Mouse (Mus musculus): ENCODE results near the gene Klf5. TPM values are rescaled to one million over a fixed set of nuclear protein-coding genes. Genes with fewer than 3 reads are reported as not detected.

Gene Klf5
- polyA plus RNA-seq, 1 experiment from 2014 or later: 1.8 TPM

DNA sequence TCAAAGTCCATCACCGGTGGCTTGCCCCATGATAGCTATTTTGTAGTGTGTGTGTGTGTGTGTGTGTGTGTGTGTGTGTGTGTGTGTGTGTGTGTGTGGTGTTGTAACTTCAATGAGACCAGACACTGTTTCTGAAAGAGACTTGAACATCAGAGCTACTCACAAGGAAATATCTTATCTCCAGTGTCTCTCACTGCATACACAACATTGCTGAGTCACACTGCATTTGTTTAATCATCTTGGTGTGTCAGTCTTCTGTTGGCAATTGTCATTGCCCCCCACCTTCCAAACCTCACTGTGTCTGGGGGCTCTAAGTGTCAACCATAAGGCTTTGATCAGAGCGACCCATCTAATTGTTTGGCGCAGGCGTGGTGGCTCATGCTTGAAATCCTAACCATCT, 13.0 kb upstream of the Klf5 start:
- 64% methylated on average over 4 of the region's 4 CpGs for WGBS (ENCODE audit: insufficient replicate concordance)
- Histone ChIP-seq H3K4me1 (replicated peaks) (no peaks in the 10 kb centered on the region), H3K27me3 (no peaks in the 10 kb centered on the region), H3K9ac (no peak overlapping the region), H3K36me3 (replicated peaks) (no peaks in the 10 kb centered on the region), H3K27ac (replicated peaks) (no peak overlapping the region), H3K4me2 (no peak overlapping the region), H3K4me3 (replicated peaks) (no peak overlapping the region), H3K9me3 (replicated peaks) (no peaks in the 10 kb centered on the region)
- ATAC-seq (ENCODE audit: insufficient read depth): no peak

DNA sequence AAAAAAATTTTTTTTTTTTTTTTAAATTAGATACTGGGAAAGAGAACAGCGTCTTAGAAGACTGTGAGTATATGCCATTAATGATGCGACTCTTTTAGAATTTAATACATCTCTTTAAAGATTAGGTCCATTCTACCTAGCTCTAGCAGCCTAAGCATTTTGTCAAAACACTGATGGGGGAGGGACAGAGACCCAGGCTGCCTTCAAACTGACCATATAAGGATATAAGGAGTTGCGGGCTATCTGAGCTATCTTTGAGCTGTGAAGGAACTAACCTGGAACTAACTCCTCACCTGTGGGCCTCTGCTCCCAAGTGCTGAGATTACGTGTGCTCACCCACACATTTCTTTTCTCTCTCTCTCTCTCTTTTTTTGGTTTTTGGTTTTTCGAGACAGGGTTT, 6.3 kb upstream of the Klf5 start:
- Histone ChIP-seq H3K4me1 (replicated peaks) (no peaks in the 10 kb centered on the region), H3K9ac (no peak overlapping the region), H3K27ac (replicated peaks) (no peak overlapping the region), H3K27me3 (peaks cover 15% of the 10 kb centered on the region), H3K4me3 (replicated peaks) (no peak overlapping the region), H3K36me3 (replicated peaks) (no peaks in the 10 kb centered on the region), H3K9me3 (replicated peaks) (no peaks in the 10 kb centered on the region), H3K4me2 (no peak overlapping the region)
- ATAC-seq (ENCODE audit: insufficient read depth): no peak
- WGBS (ENCODE audit: insufficient replicate concordance): 72% methylated on average over 5 of the region's 5 CpGs

DNA sequence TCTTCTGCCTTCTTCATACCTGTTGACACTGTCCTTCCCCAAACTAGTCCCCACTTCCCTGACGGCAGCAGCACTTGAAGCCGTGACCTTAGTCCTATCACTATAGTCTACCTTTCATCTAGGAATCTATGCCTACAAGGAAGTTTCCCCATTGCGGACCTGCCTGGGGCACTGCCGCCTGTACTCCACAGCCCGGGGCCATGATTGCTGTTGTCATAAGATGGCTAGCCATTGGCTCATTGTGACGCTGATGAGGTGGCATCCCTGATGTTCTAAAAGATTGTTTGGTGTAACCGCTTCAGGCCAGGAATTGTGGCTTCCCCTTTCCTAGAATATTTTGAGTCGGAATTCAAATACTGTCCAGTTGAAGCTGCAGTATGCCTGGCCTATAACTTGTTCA, 4.1 kb upstream of the Klf5 start:
- H3K4me3 ChIP-seq (replicated peaks): no peak overlapping the region
- H3K4me1 ChIP-seq (replicated peaks): peaks cover 14% of the 10 kb centered on the region
- no peak overlapping the region for H3K4me2 ChIP-seq
- H3K36me3 ChIP-seq (replicated peaks): no peaks in the 10 kb centered on the region
- H3K27ac ChIP-seq (replicated peaks): no peak overlapping the region
- WGBS (ENCODE audit: insufficient replicate concordance): 71% methylated on average over 8 of the region's 8 CpGs
- peaks cover 37% of the 10 kb centered on the region for H3K27me3 ChIP-seq
- no peak for ATAC-seq (ENCODE audit: insufficient read depth)
- no peak overlapping the region for H3K9ac ChIP-seq
- H3K9me3 ChIP-seq (replicated peaks): no peaks in the 10 kb centered on the region

DNA sequence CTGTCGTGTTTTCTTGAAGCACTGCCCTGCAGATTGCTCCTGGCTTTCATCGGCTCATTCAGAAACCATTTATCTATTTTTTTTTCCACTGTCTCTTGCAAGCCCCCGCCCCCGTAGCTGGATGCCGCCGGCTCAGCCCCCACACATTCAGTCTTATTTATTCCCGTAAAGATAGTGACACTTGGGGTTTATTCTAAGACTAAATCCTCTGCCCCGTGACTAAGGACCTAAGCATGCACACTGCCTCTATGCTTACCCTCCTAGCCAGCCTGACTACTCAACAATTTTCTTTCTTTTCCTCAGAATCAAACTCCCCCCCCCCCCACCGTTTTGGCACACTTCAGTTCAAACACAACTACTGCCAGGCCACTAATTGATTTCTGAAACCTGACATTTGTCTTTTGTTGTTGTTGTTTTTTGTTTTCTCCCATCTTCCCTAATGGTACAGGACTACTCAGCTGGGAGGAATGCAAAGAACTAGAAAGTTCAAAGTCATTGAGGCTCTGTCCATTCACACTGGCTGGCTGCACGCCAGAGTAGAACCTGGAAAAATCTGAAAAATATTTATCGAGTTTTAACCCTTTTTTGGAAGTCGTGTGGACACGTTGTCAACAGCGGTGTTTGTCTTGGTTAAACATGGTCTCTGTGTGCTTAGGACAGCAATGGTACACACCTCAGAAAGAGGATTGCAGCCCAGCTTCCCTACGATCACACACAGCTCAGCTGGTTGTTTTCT, 2.7 kb upstream of the Klf5 start:
- Histone ChIP-seq H3K27me3 (peaks cover 51% of the 10 kb centered on the region), H3K4me2 (no peak overlapping the region), H3K36me3 (replicated peaks) (no peaks in the 10 kb centered on the region), H3K4me1 (replicated peaks) (peaks cover 21% of the 10 kb centered on the region), H3K27ac (replicated peaks) (no peak overlapping the region), H3K9ac (no peak overlapping the region), H3K4me3 (replicated peaks) (no peak overlapping the region), H3K9me3 (replicated peaks) (no peaks in the 10 kb centered on the region)
- WGBS (ENCODE audit: insufficient replicate concordance): 51% methylated on average over 15 of the region's 15 CpGs
- ATAC-seq (ENCODE audit: insufficient read depth): no peak

DNA sequence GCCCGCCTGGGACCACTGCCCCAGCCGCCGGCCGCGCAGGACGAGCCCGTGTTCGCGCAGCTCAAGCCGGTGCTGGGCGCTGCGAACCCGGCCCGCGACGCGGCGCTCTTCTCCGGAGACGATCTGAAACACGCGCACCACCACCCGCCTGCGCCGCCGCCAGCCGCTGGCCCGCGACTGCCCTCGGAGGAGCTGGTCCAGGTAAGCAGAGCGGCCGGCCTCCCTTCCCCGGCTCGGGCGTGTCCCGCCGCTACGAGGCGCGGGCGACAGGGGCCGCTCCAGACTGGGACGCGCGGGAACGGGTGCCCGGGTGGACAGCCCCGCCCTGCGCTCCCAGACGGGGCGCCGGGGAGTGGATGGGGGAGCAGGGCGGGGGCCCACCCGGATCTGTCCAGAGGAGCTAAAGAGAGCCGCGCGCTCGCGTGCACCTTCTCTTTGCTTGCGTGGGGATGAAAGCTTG, 561 bp downstream of the Klf5 start:
- Histone ChIP-seq H3K27ac (replicated peaks) (0 out of 2 replicates have a peak overlapping the region, but pooled peaks have one; percentile 29), H3K36me3 (replicated peaks) (no peaks in the 10 kb centered on the region), H3K9ac (peak overlapping the region; percentile 68), H3K9me3 (replicated peaks) (no peaks in the 10 kb centered on the region), H3K4me3 (replicated peaks) (peak overlapping the region; percentile 68), H3K27me3 (peaks cover 63% of the 10 kb centered on the region), H3K4me1 (replicated peaks) (peaks cover 21% of the 10 kb centered on the region), H3K4me2 (peak overlapping the region; percentile 98)
- WGBS (ENCODE audit: insufficient replicate concordance): under 1% methylated on average over 59 of the region's 60 CpGs
- ATAC-seq (ENCODE audit: insufficient read depth): peak; percentile 61

DNA sequence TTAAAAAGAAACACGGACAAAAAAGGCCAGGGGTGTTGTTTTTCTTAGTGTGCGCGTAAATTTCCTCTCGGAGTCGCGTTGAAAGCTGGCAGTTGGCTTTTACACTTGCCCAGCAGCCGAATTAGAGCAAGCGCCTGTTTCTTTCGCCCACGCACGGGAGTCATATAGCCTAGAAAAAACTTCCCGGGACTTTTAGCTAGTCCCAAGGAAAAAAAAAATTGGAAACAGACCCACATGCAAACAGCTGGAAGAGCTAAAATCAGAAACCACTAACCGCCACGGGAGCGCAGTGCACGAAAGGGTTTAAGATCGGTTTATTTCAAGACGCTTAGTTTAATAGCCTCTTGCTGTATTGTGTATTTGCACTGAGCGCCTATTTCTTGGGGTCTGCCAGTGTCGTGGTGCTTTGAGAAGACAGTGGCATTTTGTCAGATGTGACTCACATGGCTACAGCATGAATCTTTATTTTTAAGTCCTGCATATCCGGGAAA, 1.3 kb downstream of the Klf5 start:
- Histone ChIP-seq H3K4me2 (peak overlapping the region; percentile 98), H3K4me3 (replicated peaks) (peak overlapping the region; percentile 68), H3K27ac (replicated peaks) (no peak overlapping the region), H3K4me1 (replicated peaks) (peaks cover 21% of the 10 kb centered on the region), H3K36me3 (replicated peaks) (no peaks in the 10 kb centered on the region), H3K9me3 (replicated peaks) (no peaks in the 10 kb centered on the region), H3K27me3 (peaks cover 57% of the 10 kb centered on the region), H3K9ac (peak overlapping the region; percentile 68)
- 11% methylated on average over 21 of the region's 21 CpGs for WGBS (ENCODE audit: insufficient replicate concordance)
- no peak for ATAC-seq (ENCODE audit: insufficient read depth)

DNA sequence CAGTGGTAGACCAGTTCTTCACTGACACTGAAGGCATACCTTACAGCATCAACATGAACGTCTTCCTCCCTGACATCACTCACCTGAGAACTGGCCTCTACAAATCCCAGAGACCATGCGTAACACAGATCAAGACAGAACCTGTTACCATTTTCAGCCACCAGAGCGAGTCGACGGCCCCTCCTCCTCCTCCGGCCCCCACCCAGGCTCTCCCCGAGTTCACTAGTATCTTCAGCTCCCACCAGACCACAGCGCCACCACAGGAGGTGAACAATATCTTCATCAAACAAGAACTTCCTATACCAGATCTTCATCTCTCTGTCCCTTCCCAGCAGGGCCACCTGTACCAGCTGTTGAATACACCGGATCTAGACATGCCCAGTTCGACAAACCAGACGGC, 3.0 kb downstream of the Klf5 start:
- no peak overlapping the region for H3K4me3 ChIP-seq (replicated peaks)
- no peak overlapping the region for H3K9ac ChIP-seq
- ATAC-seq (ENCODE audit: insufficient read depth): no peak
- H3K9me3 ChIP-seq (replicated peaks): no peaks in the 10 kb centered on the region
- H3K27ac ChIP-seq (replicated peaks): no peak overlapping the region
- peaks cover 22% of the 10 kb centered on the region for H3K4me1 ChIP-seq (replicated peaks)
- peaks cover 55% of the 10 kb centered on the region for H3K27me3 ChIP-seq
- no peak overlapping the region for H3K4me2 ChIP-seq
- WGBS (ENCODE audit: insufficient replicate concordance): 46% methylated on average over 11 of the region's 11 CpGs
- H3K36me3 ChIP-seq (replicated peaks): no peaks in the 10 kb centered on the region

DNA sequence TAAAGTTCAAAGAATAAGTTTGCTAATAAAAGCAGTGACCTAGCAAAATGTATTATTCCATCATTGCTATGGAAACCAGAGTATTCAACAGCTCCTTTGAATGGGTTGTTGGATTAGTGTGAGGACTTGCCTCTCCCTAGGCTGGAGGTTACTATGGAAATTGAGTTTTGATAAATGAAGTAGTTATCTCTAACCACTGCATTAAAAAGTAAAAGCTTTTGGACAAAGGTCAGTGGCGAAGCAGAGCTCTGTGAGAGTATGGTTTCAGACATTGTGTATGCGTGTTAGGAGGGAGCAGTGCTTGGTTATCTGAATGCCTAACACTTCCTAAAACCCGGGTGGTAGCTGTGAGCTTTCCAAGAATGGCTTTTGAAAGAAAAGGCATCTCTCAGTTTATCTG, 5.9 kb downstream of the Klf5 start:
- Histone ChIP-seq H3K9ac (no peak overlapping the region), H3K9me3 (replicated peaks) (no peaks in the 10 kb centered on the region), H3K27ac (replicated peaks) (no peak overlapping the region), H3K36me3 (replicated peaks) (no peaks in the 10 kb centered on the region), H3K4me2 (no peak overlapping the region), H3K4me3 (replicated peaks) (no peak overlapping the region), H3K4me1 (replicated peaks) (peaks cover 11% of the 10 kb centered on the region), H3K27me3 (peaks cover 27% of the 10 kb centered on the region)
- no peak for ATAC-seq (ENCODE audit: insufficient read depth)
- whole genome bisulfite sequencing (ENCODE audit: insufficient replicate concordance): 48% methylated on average over 3 of the region's 3 CpGs

DNA sequence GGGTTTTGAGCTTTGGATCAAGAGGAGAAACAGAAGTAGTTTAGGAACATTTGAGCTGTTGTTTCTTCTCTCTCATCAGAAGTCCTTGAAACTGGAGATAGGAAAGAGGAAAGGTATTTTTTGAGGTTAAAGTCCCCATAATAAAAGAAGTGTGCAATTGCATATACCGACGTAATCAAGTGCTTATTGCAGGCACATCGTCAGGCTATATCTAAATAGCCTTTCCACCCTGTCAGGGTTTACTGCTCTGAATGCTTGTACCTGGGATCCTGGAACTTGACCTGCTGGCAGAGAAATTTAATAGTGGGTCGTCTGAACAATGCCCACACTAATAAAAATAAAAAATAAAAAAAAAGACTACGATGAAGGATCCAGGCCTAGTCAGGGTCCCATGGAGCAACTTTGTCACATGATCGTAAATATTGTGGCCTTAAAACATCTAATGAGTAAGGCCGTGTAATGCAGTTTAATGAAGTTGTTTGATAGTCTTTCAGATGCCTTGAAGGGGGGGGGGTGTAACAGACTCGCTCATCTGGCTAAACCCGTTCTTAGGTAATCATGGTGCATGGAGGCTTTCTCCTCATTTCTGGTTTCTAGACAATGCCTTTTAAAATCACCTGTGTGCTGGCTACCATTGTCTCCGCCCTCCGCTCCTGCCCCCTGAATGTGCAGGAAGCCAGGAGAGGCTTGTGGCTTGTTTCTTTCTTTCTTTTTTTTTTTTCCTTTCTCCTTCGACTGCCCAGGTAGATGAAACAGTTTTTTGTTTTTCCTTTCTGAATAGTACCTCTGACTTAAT, 6.7 kb downstream of the Klf5 start:
- Histone ChIP-seq H3K4me1 (replicated peaks) (peaks cover 4% of the 10 kb centered on the region; the same call in 1 of the 2 replicates), H3K4me2 (no peak overlapping the region), H3K27me3 (peaks cover 19% of the 10 kb centered on the region), H3K36me3 (replicated peaks) (no peaks in the 10 kb centered on the region), H3K9ac (no peak overlapping the region), H3K4me3 (replicated peaks) (no peak overlapping the region), H3K9me3 (replicated peaks) (no peaks in the 10 kb centered on the region), H3K27ac (replicated peaks) (no peak overlapping the region)
- 77% methylated on average over 12 of the region's 12 CpGs for WGBS (ENCODE audit: insufficient replicate concordance)
- ATAC-seq (ENCODE audit: insufficient read depth): no peak

DNA sequence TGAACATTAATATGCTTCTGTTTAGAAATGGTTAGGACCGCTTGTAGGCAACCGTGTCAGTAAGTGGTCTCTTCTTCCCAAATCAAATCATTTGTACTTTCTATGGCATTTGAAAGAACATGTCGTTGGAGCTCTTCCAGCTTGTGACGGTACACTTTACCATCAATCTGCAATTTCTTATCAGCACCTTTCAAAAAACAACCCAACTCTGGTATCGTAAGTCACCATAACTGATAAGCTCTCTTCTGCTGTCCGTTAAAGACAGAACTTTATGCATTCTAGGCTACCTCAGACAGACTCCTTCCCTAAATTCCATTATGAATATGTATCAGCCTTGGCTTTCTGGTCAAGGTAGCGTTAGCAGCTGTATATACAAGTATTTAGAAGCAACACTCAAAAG, 7.9 kb downstream of the Klf5 start:
- Histone ChIP-seq H3K27ac (replicated peaks) (no peak overlapping the region), H3K4me2 (no peak overlapping the region), H3K36me3 (replicated peaks) (no peaks in the 10 kb centered on the region), H3K4me1 (replicated peaks) (peaks cover 4% of the 10 kb centered on the region; the same call in 1 of the 2 replicates), H3K4me3 (replicated peaks) (no peak overlapping the region), H3K27me3 (peaks cover 7% of the 10 kb centered on the region), H3K9ac (no peak overlapping the region), H3K9me3 (replicated peaks) (no peaks in the 10 kb centered on the region)
- 41% methylated on average over 7 of the region's 7 CpGs for WGBS (ENCODE audit: insufficient replicate concordance)
- ATAC-seq (ENCODE audit: insufficient read depth): no peak

DNA sequence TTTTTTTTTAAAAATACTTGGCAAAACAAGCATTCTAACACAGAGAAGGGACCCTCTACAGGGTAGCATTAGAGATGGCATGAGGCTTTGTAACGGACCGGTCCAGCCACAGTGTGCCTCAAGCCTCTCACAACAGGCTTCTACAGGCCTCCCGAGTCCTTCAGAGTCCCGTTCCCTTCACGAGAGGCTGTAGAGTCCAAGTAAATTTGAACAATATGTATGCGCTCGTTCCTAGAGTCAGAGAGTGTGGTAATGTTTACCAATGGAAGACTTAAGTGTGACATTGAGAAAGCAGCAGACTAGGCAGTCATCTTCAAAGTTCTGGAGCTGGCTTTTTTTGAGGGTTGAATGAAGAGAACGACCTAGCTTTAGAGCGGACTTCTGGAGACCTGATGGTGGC, 11.1 kb downstream of the Klf5 start:
- no peak overlapping the region for H3K27ac ChIP-seq (replicated peaks)
- H3K9ac ChIP-seq: no peak overlapping the region
- H3K4me3 ChIP-seq (replicated peaks): no peak overlapping the region
- H3K9me3 ChIP-seq (replicated peaks): no peaks in the 10 kb centered on the region
- H3K4me1 ChIP-seq (replicated peaks): peaks cover 4% of the 10 kb centered on the region; the same call in 1 of the 2 replicates
- ATAC-seq (ENCODE audit: insufficient read depth): no peak
- 81% methylated on average over 9 of the region's 9 CpGs for WGBS (ENCODE audit: insufficient replicate concordance)
- no peaks in the 10 kb centered on the region for H3K36me3 ChIP-seq (replicated peaks)
- H3K4me2 ChIP-seq: no peak overlapping the region
- H3K27me3 ChIP-seq: no peaks in the 10 kb centered on the region
